Mouse (Mus musculus): ENCODE data around the gene Cgnl1. TPM values are rescaled to one million over a fixed set of nuclear protein-coding genes. Genes with fewer than 3 reads are reported as not detected.

Cgnl1 gene
- polyA plus RNA-seq, 1 experiment: 25.0 TPM

DNA sequence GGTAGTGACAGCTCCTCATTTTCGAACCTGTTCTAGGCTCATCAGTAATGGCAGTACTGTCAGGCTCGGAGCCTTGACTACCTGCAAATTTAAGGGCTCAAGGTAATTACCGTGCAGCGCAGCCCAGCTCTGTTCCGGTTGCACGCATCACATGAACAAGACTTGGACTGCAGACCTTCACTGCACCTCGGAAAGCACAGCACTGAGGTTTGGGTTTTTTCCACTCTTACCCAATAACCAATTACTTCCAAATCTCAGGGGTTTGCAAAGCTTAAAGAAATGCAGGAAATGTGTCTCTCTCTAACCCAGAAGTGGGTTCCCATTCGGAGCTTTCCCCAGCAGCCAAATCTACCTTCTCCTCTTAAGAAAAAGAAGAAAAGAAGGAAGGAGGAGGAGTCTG is 5.1 kb downstream of the Cgnl1 start:
- TF ChIP-seq POLR2A (IDR thresholded peaks at IDR 0.05; ENCODE audit: borderline replicate concordance, insufficient read depth, low read length) (no peak), CTCF (IDR thresholded peaks at IDR 0.05; ENCODE audit: borderline replicate concordance, insufficient read depth, low read depth, low read length) (no peak)
- H3K27ac ChIP-seq (ENCODE audit: insufficient read depth, low read length): no peak overlapping the region
- H3K27me3 ChIP-seq (ENCODE audit: control insufficient read depth, insufficient read depth, low read length): no peaks in the 10 kb centered on the region
- peaks cover 6% of the 10 kb centered on the region for H3K4me1 ChIP-seq (ENCODE audit: control insufficient read depth, insufficient read depth, low read length)
- WGBS: 88% methylated on average over 8 of the region's 8 CpGs
- no peak overlapping the region for H3K4me3 ChIP-seq (replicated peaks; ENCODE audit: insufficient read depth, low read depth, low read length)
- DNase-seq: no peak

DNA sequence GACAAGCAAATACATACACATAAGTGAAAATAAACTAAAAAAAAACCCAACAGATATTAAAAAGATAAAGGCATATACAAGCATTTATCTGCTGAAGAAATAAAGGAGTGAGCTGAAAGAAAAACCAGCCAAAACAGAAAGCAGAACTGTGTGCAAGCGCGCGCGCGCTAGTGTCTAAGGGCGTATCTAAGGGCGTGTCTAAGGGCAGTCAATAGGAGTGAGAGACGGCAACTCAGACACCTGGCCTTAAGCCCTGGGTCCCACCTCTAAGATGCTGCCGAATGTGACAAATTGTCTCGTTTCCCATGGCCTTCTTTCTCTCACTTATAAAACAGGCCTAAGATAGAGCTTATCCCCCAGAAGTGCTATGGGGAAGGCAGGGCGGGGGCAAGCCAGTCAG is 6.9 kb downstream of the Cgnl1 start:
- TF ChIP-seq POLR2A (IDR thresholded peaks at IDR 0.05; ENCODE audit: borderline replicate concordance, insufficient read depth, low read length) (no peak), CTCF (IDR thresholded peaks at IDR 0.05; ENCODE audit: borderline replicate concordance, insufficient read depth, low read depth, low read length) (no peak)
- no peak for DNase-seq
- Histone ChIP-seq H3K27me3 (ENCODE audit: control insufficient read depth, insufficient read depth, low read length) (no peaks in the 10 kb centered on the region), H3K27ac (ENCODE audit: insufficient read depth, low read length) (no peak overlapping the region), H3K4me3 (replicated peaks; ENCODE audit: insufficient read depth, low read depth, low read length) (no peak overlapping the region), H3K4me1 (ENCODE audit: control insufficient read depth, insufficient read depth, low read length) (peaks cover 6% of the 10 kb centered on the region)
- 86% methylated on average over 11 of the region's 11 CpGs for WGBS

DNA sequence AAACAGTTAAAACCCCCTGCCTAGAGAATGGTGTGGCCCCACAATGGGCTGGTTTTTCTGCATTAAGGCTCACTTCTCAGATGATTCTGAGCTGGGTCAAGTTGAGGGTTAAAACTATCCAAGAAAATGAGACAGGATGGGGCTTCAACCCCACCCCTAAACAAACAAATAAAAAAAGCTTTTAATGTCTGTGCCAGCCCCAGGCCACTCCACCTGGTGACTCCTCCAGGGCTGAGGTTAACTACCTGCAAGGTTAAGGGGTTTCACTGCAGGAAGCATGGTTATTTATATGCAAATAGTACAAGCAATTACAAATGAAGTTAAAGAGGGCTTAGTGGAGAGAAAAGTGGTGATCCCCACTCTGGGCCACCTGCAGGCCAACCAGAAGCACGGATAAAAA is 8.1 kb downstream of the Cgnl1 start:
- H3K4me3 ChIP-seq (replicated peaks; ENCODE audit: insufficient read depth, low read depth, low read length): no peak overlapping the region
- WGBS: 38% methylated on average over 1 of the region's 1 CpGs

DNA sequence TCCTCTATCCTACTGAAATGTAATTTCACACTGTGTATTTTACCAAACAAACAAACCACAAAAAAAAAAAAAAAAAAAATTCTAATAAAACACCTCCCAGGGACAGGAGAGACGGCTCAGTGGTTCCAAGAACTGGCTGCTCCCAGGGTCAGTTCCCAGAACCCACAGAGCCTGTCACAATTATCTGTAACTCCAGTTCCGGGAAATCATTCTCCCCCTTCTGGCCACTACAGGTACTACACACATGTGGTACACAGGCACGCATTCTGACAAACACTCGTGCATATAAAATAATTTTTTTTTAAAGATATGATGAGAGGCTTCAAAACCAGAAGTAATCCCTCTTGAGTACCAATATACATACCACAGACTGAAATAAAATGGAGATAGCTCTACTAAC is 9.7 kb downstream of the Cgnl1 start:
- H3K27me3 ChIP-seq (ENCODE audit: control insufficient read depth, insufficient read depth, low read length): no peaks in the 10 kb centered on the region
- no peak overlapping the region for H3K27ac ChIP-seq (ENCODE audit: insufficient read depth, low read length)
- 0 out of 2 replicates have a peak, but pooled peaks cover 2% of the 10 kb centered on the region for H3K4me1 ChIP-seq (ENCODE audit: control insufficient read depth, insufficient read depth, low read length)
- no peak for DNase-seq
- no peak overlapping the region for H3K4me3 ChIP-seq (replicated peaks; ENCODE audit: insufficient read depth, low read depth, low read length)
- TF ChIP-seq POLR2A (IDR thresholded peaks at IDR 0.05; ENCODE audit: borderline replicate concordance, insufficient read depth, low read length) (no peak), CTCF (IDR thresholded peaks at IDR 0.05; ENCODE audit: borderline replicate concordance, insufficient read depth, low read depth, low read length) (peak; percentile 25; the same call in 1 of the 2 replicates)
- 94% methylated on average over 4 of the region's 4 CpGs for WGBS

More for the DNA sequence above, 8.1 kb downstream of the Cgnl1 start:
- no peaks in the 10 kb centered on the region for H3K27me3 ChIP-seq (ENCODE audit: control insufficient read depth, insufficient read depth, low read length)
- DNase-seq: no peak
- no peak overlapping the region for H3K27ac ChIP-seq (ENCODE audit: insufficient read depth, low read length)
- peaks cover 4% of the 10 kb centered on the region; the same call in 1 of the 2 replicates for H3K4me1 ChIP-seq (ENCODE audit: control insufficient read depth, insufficient read depth, low read length)
- no peak for TF ChIP-seq POLR2A (IDR thresholded peaks at IDR 0.05; ENCODE audit: borderline replicate concordance, insufficient read depth, low read length)
- TF ChIP-seq CTCF (IDR thresholded peaks at IDR 0.05; ENCODE audit: borderline replicate concordance, insufficient read depth, low read depth, low read length): no peak

DNA sequence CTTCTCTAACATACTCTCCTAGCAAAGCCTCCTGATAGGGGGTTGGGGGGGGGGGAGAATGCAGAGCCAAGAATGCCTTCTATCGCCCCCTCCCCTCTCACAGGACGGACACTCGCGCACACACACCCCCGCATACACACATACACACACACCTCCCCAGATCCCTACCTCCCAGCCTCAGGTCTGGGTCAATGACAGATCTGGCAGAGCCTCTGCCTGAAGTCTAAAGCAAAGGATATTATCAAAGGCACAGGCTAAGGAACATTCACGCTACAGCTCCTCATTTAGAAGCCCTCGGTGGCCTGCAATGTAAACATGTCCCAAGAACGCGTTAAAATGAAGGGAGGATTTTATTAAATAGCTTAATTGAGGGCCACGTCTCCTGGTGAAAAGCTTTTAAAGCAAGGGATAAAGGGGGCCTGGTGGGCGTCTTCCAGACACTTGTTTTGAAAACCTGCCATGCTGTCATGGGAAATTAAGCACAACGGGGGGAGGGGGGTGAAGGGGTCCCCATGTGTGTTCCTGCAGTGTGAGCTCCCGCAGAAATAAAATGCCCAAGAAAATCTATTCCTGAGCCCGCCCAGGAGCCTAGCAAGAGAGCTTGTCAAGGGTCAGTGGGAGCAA is 10.8 kb downstream of the Cgnl1 start:
- 0 out of 2 replicates have a peak, but pooled peaks cover 2% of the 10 kb centered on the region for H3K4me1 ChIP-seq (ENCODE audit: control insufficient read depth, insufficient read depth, low read length)
- DNase-seq: no peak
- no peaks in the 10 kb centered on the region for H3K27me3 ChIP-seq (ENCODE audit: control insufficient read depth, insufficient read depth, low read length)
- no peak for TF ChIP-seq CTCF (IDR thresholded peaks at IDR 0.05; ENCODE audit: borderline replicate concordance, insufficient read depth, low read depth, low read length)
- TF ChIP-seq POLR2A (IDR thresholded peaks at IDR 0.05; ENCODE audit: borderline replicate concordance, insufficient read depth, low read length): no peak
- H3K4me3 ChIP-seq (replicated peaks; ENCODE audit: insufficient read depth, low read depth, low read length): no peak overlapping the region
- WGBS: 43% methylated on average over 14 of the region's 14 CpGs
- H3K27ac ChIP-seq (ENCODE audit: insufficient read depth, low read length): no peak overlapping the region

DNA sequence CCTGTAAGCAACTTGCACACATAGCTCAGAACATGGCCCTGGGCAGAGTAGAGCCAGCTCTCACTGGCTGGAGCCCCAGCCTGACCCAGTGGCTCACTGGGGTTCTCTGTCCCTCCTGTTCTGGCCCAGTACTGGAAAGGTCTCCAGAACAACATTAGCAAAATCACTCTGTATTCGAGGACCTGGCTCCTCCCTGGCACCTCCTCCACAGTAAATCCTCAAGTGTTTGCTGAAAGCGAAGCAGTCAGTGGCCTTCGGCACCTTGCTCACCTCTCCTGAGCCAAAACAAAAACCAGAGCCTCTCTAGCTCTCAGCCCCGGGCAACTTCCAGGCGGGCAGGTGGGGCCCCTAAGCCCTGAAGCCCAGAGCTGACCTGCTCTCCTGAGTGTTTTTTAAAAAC is 11.5 kb downstream of the Cgnl1 start:
- no peak overlapping the region for H3K27ac ChIP-seq (ENCODE audit: insufficient read depth, low read length)
- H3K4me3 ChIP-seq (replicated peaks; ENCODE audit: insufficient read depth, low read depth, low read length): no peak overlapping the region
- TF ChIP-seq POLR2A (IDR thresholded peaks at IDR 0.05; ENCODE audit: borderline replicate concordance, insufficient read depth, low read length): no peak
- TF ChIP-seq CTCF (IDR thresholded peaks at IDR 0.05; ENCODE audit: borderline replicate concordance, insufficient read depth, low read depth, low read length): no peak
- no peaks in the 10 kb centered on the region for H3K27me3 ChIP-seq (ENCODE audit: control insufficient read depth, insufficient read depth, low read length)
- 0 out of 2 replicates have a peak, but pooled peaks cover 2% of the 10 kb centered on the region for H3K4me1 ChIP-seq (ENCODE audit: control insufficient read depth, insufficient read depth, low read length)
- whole genome bisulfite sequencing: 59% methylated on average over 5 of the region's 5 CpGs
- DNase-seq: no peak

DNA sequence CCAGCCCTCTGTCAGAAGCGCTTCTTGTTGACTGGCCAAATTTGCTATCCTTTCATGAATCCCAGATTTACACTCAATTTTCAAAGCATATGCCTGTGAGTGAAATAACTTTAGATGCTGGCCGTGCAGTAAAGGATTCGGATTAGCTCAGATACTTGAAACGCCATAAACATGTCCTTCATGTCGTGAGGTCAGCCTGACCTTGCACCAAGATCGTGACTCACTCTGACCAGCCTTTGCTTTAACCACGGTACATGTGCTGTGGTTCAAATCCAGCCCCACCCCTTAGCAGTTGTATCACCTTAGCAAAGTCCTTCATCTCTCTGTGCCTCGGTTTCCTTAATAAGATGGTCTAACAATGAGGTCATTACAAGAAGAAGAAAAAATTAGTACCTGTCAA is 14.0 kb downstream of the Cgnl1 start:
- Histone ChIP-seq H3K4me1 (ENCODE audit: control insufficient read depth, insufficient read depth, low read length) (0 out of 2 replicates have a peak, but pooled peaks cover 2% of the 10 kb centered on the region), H3K27ac (ENCODE audit: insufficient read depth, low read length) (no peak overlapping the region), H3K4me3 (replicated peaks; ENCODE audit: insufficient read depth, low read depth, low read length) (no peak overlapping the region), H3K27me3 (ENCODE audit: control insufficient read depth, insufficient read depth, low read length) (no peaks in the 10 kb centered on the region)
- WGBS: 90% methylated on average over 8 of the region's 8 CpGs
- TF ChIP-seq CTCF (IDR thresholded peaks at IDR 0.05; ENCODE audit: borderline replicate concordance, insufficient read depth, low read depth, low read length) (no peak), POLR2A (IDR thresholded peaks at IDR 0.05; ENCODE audit: borderline replicate concordance, insufficient read depth, low read length) (no peak)
- no peak for DNase-seq

DNA sequence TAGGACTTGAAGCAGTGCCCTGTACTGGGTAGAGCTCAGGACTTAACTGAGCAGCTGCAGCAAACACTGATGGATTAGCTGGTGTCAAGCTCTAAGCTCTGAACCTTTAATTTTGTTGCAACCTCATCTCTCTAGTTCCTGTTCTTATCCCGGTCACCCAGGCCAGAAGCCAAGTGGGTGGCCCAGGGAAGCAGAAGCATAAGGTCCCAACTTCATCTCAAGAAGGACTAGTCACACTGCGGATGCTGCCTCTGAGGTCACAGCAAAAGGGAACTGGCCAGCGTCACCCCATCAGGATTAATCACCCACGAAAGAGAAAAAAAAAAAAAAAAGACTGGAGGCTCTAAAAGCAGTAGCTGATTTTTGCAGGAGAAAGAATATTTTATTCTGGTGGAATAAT is 14.5 kb downstream of the Cgnl1 start:
- no peak for DNase-seq
- Histone ChIP-seq H3K4me3 (replicated peaks; ENCODE audit: insufficient read depth, low read depth, low read length) (no peak overlapping the region), H3K4me1 (ENCODE audit: control insufficient read depth, insufficient read depth, low read length) (0 out of 2 replicates have a peak, but pooled peaks cover 2% of the 10 kb centered on the region), H3K27ac (ENCODE audit: insufficient read depth, low read length) (no peak overlapping the region), H3K27me3 (ENCODE audit: control insufficient read depth, insufficient read depth, low read length) (no peaks in the 10 kb centered on the region)
- 50% methylated on average over 4 of the region's 4 CpGs for WGBS
- TF ChIP-seq POLR2A (IDR thresholded peaks at IDR 0.05; ENCODE audit: borderline replicate concordance, insufficient read depth, low read length) (no peak), CTCF (IDR thresholded peaks at IDR 0.05; ENCODE audit: borderline replicate concordance, insufficient read depth, low read depth, low read length) (no peak)
